Mouse (Mus musculus): ENCODE measurements at regions not wholly inside any gene's neighbourhood (a gene's known extent, or its start where the extent isn't known, plus 50 kb on each side); places are given as distances from the start of the nearest gene placed in this dataset.
A peak's percentile ranks its signal among the peaks of the same experiment; 100 is the strongest.
"Not testable (repeated sequence)": the region's sequence is repeated elsewhere in the genome, so short reads cannot be mapped to it uniquely, and the experiment has no call there.

DNA sequence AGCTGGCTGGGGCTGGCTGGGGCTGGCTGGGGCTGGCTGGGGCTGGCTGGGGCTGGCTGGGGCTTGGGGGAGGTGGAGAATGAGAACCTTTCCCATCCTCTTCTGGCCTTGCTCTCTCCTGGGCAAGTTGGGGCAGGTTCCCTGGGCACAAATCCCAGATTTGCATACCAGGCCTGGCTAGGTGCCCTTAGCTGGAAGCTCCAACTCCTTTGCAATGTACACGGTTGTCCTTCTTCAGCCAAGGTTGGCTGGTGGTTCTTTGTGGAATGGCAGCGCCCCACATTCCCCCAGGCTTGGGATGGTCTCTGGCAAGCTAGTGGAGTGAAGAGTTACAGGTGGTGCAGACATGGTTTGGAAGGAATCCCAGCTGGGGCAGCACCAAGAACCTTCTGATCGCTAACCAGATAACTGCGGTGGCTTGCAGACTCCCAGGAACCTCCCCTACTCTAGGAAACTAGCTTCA is 217.5 kb downstream of the Pten start:
- peak; percentile 29 for DNase-seq (ENCODE audit: low spot score)

DNA sequence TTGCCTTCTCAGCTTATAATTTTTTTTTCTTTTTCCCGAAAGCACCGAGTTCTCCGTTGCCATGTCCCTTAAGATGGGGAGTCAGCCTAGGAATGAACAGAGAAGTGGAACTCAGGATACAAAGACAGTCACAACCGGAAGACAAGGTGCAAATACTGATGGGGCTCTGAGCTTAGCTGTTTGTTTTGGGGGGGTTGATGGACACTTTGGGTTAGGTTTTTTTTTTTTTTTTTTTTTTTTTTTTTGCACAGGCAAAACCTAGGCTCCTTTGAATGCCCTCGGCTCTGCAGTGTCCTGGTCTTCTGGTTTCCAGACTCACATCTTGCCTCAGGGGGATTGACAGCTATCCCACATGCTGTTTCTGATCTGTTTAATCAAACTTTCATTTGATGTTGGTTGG is 218.0 kb downstream of the Pten start:
- DNase-seq (ENCODE audit: low spot score), result no peak

DNA sequence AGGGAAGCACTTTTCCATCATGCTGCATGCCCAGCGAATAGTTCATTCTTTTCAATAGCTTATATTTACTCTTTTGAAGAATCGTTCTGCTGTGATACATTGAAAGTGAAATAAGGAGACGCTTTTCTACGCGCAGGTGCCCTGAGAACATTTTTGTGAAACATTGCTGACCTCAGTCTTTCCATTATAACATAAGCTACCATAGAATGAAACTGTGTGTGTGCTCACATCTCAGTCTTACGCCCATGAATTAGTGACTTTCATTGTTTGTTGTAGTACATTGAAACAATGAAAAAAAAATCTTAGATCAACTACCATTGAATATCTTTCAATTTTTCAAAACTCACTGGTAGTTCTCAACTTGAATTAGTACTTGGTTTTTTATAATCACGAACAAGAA is 219.2 kb downstream of the Pten start:
- DNase-seq (ENCODE audit: low spot score), result no peak

DNA sequence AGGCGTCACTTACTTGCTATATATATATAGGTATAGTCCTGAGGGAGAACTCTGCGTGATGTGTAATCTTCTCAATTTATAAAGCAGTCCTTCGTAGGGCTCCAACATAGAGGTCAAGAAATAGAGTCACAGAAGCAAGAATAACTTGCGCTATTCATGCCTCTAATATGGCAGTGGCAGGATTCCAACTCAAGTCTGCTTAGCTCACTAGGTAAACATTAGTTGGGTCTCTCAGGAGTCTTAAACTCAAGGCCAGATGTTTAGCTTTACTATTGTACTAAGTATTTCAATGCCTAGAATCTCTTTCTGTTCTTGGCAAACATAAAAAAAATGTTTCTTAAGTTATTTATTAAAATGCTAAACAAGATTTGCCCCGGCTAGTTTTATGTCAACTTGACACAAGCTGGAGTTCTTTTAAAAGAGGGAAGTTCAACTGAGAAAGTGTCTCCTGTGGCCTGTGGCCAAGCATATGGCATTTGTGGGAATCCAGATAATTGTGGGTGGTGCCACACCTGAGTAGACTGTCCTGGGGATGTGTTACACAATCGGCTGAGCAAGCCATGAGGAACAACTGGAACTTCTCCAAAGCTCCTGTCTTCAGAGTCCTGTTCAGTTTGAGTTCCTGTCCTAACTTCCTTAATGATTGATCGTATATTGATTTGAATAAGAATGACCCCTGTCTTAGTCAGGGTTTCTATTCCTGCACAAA is 220.9 kb downstream of the Pten start:
- DNase-seq (ENCODE audit: low spot score), result no peak

DNA sequence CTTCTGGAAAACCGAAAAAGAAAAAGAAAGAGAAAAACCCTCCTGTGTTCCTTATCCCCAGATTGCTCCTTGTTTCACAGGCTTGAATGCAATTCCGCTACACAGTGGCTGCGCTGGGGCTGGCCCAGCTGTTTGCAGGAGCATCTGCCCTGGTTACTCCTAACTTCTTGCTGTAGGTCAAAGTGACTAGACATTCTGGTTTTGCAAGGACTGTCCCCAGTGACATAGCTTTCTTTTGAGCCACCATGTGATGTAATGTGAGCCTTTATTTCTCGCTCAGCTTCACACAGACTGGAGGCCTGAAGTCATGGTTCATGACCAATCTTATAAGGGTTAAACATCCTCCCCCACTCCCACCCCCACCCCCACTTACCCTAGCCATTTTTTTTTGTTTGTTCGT is 222.8 kb downstream of the Pten start:
- no peak for DNase-seq (ENCODE audit: low spot score)

DNA sequence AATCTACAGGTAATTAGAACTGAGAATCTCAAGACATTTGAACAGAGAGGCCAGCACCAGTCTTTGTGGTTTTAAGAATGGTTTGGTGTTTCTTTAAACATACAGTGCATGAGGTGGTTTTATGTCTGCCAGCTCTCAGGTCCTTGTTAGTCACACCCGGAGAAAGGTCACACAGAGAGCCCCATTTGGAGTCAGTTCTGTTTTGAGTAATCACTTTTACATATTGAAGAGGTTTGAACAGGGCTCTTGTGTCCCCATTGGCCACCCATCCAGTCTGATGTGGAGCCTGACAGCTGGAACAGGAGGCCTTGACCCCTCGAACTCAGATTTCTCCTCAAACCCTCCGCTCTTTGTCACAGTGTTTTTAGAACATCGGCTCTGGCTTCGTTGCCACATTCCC is 231.4 kb downstream of the Pten start:
- no peak for DNase-seq (ENCODE audit: low spot score)

DNA sequence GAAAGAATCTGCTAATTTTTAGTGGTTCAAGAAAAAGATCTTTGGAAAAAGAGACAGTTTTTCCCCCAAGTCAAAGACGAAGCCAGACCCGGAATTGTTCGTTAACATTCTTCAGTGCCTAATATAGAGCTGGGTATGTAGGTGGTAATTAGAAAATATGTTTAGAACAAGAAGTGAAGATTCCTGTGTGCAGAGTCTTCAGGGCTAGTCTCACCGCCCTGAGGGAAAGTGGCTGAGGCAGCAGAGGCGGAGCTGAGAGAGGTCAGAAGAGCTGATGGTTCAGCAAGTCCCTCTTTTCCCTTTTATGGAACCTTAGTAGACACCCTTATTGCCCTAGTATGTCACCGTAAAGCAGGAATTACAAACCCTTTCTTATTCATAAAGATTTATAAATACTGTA is 232.0 kb downstream of the Pten start:
- DNase-seq (ENCODE audit: low spot score), result no peak

DNA sequence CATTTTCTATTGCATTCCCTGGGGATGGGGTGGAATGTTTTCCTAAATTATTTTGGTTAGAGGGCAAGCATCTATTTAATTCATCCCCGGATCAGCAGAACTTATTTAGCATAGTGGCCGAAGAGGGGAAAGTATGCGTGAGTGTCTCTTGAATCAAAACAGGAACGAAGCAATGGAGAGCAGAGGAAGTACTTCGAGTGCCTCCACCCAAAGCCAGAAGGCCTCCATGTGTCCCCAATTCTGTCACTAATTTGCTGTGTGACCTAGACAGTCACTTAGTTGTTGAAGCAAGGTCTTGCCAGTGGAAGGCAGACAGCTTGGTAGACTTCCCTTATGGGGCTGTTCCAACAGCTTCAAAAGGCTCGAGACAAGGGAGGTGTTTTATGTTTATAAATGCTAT is 233.3 kb downstream of the Pten start:
- no peak for DNase-seq (ENCODE audit: low spot score)

DNA sequence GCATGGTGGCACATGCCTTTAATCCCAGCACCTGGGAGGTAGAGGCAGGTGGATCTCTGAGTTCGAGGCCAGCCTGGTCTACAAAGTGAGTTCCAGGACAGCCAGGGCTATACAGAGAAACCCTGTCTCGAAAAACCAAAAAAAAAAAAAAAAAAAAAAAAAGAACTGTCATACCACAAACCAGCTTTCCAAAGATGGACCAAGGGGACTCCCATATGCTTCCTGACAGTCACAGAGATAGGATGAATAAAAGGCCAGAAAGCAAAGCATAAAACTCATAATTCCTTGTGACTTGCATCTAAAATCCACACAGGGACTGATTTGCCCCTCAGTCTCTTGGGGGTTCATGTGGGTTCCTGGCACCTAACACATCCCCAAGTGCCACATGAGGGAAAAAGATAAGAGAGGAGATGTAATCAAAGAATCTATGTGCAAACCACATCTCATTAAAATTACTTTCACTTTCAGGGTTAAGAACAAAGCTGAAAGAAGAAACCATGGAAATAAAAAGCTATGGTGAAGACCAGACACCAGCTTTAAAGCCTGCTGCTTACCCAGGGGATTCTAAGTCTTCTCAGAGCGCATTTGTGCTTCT is 241.4 kb downstream of the Pten start:
- DNase-seq (ENCODE audit: low spot score), result no peak

DNA sequence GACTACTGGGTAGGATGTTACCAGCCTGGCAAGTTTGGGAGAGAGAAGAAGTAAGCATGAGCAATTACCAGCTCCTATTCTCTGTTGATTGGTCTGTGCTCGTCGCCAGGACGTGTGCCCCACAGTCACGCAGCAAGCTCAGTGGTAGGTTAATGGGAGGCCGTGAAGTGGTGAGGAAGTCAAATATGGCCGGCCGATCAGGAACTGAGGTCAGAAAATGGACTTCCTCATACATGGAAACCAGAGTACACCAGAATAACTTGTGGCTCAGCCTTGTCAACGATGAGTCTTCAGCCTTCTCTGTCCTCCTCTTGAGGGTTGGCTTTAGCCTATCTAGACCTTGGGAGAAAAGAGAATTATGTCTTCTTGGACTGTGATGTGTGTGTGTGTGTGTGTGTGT is 250.3 kb downstream of the Pten start:
- no peak for DNase-seq (ENCODE audit: low spot score)

DNA sequence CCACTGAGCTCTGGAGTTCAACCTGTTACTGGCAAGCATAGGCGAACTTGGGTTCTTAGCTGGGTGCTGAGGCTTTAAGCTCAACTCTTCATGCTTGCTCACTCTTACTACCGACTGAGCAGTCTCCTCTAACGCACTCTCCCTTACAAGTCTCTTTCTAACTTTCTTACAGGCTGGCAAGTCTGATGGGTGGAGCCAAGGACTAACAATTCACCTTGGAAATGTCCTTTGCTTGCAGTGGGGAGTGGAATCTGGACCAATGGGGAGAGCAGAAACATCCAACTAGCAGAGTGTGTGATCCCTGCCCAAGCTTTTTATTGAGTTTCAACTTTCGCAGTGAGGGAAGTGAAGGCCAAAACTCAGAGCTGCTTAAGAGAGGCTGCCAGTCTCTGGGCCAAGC is 250.8 kb downstream of the Pten start:
- DNase-seq (ENCODE audit: low spot score), result no peak

DNA sequence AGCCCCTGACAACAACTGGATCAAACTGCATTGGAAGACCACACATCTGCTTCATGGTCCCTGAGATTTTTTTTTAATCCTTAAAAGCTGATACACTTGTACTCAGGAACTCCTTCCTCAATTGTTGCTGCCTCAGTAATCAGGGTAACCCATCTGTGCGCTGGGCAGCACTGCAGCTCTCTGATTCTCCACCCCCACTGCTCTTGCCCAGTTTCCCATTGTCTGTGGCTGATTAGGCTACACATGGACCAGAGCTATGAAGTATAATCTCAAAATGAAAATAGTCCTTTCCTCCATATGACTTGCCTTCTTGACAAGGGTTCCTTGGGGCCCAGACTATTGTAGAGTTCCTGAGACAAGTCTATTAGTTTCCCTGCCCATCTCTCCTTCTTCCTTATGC is 251.5 kb downstream of the Pten start:
- DNase-seq (ENCODE audit: low spot score), result no peak

DNA sequence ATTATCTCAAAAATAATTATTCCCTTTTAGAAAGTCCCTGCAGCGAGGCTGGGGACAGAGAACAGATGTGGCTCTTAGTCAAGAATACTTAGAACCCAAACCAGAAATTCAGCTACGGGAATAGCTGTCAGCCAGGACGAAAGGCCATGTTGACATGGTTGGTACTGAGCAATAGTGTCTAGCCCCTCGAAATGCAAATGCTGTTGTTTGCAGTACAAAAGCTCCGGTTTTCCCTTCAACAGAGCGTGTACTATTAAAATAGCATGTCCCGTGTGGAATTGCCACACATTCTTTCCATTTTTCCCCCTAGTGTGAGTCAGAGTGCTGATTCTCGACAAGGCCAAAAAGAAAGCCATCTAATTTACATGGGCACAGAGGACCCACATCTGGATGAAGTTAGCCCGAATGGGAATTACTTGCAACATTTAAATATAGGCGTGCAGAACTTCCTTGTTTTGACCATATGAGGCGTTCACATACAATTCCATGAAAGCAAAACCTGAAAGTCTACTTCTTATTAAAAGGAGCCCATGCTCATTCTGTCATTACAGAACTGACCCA is 253.7 kb downstream of the Pten start:
- no peak for DNase-seq (ENCODE audit: low spot score)

DNA sequence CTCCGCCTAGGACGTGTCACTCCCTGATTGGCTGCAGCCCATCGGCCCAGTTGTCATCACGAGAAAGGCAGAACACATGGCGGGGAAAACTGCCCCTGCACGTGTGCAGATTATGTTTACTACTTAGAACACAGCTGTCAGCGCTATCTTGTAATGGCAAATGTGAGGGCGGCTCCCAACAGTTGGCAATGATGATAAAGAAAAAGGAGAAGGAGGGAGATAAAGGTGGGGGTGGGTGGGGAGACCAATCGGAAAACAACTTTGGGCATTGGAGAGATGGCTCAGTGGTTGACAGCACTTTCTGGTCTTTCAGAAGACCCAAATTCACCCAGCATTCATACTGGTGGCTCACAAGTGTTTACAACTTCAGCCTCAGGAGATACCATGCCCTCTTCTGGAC is 257.6 kb downstream of the Pten start:
- not testable (repeated sequence) for DNase-seq (ENCODE audit: low spot score)

DNA sequence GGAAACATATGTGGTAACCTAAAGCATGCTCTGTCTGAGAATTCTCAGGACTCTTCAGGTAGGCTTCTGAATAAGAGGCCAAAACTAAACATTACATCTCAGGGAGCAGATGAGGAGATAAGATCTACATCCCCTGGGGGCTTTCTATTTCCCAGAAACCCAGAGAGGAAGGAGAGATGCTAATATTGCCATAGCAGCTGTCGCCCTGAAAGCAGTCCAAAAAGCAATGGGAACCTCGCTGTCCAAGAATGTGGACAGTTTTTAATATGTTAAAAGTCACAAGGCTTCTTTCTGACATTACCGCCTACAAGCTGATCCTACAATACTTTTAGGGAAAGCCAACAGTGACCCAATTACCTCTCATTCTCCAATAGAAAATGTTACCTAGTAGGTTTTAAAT is 263.9 kb downstream of the Pten start:
- no peak for DNase-seq (ENCODE audit: low spot score)

DNA sequence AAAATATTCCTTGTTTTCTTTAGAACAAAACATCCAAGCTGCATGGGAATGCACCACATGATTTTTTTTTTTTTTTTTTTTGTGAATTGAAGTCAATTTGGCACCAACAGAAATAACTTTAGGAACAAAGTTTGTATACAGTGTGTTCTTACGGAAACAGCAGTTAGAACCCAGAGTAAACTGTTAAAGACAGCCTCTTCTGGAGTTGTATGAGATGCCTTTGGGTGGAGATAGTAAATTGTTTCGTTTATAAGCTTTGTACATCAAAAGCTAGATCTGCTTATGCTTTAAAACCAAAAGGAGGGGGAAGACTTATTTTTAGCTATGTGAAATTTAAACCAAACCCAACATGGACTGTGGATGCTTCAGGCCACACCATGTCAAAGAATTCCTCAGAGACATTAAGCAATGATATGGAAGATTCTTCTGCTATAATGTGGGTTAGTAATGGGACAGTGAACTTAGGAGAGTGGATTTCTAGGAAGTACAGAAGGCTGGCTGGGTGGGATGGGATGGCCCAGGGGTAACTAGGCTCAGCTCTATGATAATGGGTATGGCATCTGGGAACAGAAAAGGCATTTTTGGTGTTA is 265.6 kb downstream of the Pten start:
- DNase-seq (ENCODE audit: low spot score), result no peak

DNA sequence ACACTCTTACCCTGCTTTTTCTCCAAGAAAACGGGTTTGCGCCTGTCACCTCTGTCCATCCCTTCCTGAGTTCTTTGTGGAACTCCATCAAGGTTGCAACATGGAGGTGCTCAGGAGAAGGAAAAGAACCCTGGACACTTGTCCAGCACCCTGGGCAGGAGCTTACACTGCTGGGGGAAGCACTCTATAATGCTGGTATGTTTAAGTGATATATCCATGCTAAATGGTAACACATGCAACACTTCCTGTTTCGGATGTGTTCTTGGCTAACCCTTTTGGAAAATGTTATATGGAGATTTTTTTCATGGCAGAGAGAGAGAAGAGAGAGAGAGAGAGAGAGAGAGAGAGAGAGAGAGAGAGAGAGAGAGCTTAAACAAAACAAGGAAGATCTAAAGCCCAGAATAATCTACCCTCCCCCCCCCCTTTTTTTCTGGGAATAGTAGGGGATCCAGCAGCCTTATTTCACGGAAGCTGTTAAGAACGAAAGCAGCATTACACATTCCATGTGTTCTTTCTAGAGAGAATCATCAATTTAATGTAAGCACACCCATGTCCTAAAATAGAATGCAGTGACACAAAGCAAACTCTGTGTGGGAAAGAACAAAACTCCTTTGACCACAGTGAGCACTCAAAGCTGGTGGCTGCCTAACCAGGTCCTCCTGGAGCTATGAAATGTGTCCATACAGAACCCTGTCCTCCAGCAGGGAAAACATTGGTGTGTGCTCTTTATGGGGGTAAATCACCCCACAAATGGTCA is 272.6 kb downstream of the Pten start:
- no peak for DNase-seq (ENCODE audit: low spot score)

DNA sequence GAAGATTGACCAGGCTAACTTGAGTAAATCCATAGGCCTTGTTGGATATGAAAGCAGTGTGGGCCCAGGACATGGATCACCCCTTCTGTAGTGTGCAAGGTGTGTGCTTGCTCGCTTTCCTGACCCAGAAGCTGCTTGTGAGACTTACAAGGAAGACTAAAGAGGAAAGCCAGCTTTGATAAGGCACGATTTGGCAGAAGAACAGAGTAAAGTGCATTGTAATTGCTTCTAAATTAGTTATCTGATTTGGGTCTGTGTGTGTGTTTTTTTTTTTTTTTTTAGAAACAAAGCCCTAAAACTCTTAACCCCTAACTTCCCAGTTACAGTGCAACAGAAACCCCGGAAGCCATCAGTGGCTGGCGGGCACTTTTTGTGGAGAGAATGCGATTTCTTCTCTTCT is 283.2 kb downstream of the Pten start:
- no peak for DNase-seq (ENCODE audit: low spot score)

DNA sequence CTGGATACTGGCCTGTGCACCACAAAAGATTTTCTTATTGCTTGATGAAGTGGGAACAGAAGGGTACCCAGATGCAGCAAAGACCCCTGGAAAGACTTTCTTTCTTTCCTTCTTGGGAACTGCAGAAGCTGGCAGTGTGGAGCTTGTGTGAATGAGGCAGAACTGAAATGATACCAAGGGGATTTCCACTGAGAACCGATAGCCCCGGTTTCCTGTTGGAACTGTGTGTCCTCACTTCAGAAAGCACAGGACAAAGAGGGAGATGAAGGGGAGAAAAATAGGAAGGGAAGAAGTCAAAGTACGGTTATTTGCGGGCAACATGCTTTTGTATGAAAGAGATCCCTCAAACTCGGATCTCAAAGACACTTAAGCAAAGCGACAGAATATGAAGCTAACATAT is 283.7 kb downstream of the Pten start:
- DNase-seq (ENCODE audit: low spot score), result no peak

DNA sequence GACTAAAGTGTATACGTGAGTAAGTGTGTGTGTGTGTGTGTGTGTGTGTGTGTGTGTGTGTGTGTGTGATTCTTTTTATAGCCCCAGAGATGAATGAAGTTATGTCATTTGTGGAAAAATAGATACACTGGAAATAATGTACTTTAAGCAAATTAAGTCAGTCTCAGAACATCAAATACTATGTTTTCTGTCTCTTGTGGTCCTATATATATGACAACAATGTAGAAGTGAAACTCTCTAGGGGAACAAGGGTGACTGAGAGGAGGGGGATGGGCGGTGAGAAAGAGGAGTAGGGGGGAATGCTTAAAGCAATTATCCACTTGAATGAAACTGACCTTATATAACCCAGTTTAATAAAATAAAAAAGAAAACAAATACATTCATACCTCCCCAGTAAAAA is 285.5 kb downstream of the Pten start:
- DNase-seq (ENCODE audit: low spot score), result no peak

DNA sequence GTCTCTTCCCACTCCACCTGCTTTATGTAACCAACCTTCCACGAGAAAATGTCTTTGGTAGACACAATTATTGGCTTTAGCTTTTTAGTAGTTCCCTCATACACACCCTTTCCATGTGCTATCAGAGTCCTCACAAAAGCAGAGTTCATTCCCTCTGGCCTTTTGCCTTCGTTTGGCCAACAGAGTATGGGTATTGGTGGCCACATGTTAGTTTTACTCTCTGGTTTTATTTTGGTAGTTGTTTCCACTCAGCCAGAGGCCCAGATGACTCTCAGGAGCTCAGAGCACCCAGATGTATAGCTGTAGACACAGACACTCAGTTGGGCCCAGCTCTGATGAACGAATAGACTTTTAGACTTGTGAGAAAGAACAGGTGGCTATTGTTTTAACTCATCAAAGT is 286.4 kb downstream of the Pten start:
- no peak for DNase-seq (ENCODE audit: low spot score)

DNA sequence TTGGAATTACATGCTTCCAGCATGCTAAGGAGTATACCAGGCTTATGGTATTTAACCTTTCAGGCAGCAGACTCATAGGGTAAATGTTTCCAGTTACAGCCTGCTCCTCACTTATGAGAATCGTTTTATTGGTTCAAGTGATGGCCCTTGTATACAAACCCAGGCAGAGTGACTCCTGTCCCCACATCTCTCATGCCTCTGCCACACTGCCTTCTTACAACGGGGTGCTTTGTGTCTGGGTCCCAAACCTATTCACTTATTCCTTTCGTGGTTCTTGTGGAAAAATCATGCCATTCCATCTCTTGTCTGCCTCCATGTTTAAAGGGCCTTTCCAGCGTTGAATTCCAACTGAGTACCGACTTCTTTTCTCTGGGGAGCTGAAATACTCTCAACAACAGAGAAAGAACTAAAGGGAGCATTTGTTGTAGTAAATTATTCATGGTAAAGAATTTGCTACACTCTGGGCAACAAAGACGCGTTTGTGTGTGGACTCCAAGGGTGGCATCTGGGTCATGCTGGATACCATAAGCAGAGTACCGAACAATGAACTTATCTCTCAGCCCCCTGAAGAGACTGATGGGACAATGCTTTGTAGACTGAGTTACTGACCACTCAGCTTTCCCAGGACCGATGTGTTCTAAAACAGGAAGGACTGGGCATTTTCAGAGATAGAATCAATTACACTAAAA is 291.6 kb downstream of the Pten start:
- no peak for DNase-seq (ENCODE audit: low spot score)

Measured in ovary, postnatal 10 days (tissue).